Mouse (Mus musculus): ENCODE measurements around the gene Auh.

The Auh gene

DNA sequence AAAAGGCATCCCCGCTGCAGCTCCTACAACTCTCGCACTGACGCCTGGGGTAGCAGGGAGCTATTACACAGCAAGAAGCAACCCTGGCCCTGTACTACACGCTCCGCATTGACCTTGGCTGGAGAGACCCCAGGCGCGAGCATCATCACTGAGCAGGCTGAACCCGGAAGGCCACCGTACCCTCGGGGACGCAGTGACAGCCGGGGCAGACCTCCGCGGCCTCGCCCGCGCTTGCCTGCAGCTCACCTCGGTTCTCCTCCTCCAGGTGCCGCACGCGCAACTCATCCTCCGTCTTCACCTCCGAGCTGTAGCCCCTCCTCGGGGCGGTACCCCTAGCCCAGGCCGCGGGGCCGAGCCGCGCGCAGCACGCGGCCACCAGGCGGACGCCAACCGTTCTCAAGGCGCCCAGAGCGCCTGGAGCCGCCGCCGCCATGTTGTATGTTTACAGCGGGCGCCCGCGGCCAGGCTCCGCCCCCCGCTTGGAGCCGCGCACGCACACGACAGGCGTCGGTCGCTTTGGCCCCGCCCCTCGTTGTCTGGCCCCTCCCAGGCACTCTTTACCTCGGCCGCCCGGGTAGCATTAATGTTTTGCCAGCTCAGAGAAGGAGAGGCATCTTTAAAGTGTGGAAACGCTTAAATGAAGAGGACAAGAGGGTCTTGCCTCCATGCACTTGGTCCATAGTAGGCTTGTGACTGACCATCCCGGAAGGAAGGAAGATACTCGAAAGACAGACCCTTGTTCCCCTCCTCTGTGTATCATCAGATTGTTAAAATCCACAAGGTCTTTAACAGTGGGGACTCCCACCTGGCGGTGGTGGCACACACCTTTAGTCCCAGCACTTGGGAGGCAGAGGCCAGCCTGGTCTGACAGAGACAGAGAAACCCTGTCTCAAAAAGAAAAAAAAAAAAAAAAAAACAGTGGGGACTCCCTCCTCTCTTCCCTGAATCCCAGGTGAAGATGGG is at the start of gene Auh:
Gene Auh, minus strand, starts transcription at position 473 of the 963 bp plus-strand sequence.
- DNase-seq: peak; percentile 91

DNA sequence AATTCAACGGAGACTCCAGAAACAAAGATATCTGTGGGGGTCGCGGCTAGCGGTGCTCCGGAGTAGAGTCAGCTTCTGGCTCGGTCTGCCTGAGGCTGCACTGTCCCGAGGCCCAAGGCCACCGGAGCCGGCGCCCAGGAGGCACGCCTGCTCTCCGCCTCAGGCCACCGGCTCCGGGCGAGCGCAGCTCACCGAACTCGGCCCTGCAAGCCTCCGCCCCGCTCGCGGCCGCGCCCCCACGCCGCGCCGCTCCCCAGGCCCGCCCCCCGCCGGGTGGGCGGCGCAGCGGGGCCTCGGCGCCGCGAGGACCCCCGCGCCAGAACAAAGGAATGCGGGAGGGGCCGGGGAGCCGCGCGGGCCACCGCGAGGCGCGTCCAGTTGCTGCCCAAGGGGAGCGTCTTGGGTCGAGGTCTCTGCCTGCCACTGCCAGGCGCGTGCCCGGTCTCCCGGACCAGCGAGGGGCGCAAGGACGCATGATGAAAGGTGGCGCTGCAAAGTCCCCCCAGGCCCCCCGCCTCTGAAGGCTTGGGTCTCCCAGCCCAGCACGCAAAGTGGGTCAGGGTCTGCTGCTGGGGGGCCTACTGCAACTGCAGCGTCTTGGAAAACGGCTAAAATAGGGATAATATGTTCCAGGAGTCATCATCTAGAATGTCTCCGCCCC is 49.0 kb upstream of the Auh start:
- peak; percentile 62 to 75 for DNase-seq

DNA sequence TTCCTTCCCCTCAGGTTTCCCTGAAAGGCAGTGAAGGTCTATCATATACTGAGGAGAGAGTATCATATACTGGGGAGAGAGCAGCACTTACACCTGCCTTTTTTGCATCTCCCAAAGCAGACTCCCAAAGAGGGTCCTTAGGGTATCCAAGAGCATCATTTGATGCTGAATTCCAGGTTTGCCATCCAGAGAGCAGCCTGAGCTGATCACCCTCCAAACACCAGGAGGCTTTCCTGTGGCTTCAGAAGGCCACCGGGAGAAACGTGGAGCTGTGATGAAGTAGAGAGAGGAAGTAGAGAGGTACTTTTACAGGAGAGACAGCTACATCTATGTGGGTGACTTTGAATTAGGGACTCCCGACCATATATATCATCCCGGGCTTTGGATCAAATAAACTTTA is 48.3 kb upstream of the Auh start:
- DNase-seq: no peak

DNA sequence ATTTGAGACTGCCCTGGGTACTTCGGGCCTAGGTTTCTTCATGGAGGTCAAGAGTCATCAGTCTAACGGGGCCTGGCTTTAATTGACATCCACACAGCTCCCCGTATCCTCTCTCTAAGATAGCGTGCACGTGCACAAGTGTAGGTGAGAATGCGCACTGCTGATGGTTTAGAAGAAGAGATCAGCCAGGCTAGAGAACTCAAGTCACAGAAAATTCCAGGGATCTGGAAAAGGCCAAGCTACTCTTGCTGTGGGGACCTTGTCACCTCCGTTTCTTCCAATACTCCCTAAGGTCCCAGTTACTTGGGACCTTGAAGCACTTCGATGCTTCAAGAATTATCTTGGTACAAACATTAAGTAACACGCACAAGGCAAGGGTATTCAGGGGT is 47.7 kb upstream of the Auh start:
- no peak for DNase-seq

DNA sequence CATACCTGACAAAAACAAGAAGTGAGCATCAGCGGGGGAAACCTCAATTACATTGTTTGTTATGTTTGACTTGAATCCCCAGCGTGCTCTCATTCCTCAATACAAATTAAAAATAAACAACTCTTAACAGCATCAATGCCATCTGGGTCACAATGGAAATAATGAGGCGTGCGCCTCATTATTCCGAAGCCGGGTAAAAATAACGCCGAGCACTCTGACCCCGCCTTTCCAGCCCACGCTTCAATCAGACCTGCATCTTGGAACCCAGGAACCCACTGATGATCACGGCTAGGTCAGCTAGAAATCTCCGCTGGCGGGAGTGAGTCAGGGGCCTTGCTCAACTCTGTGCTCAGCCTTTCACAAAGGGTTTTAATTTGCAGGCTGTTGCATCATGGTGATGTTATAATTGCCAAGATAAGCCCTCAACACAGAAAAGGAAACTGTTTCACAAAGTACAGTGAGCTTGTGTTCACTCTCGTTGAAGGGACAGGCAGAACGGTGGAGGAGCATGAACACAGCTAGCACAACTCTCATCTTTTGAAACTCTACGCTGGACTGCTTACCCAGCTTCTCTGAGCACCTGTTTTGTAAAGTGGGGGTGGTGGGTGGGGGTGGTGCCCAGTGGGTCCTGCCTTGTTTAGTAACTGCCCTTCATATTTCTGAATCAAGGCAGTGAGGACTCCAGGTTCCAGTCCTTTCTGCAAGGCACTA is 47.2 kb upstream of the Auh start:
- peak; percentile 64 to 65 for DNase-seq

DNA sequence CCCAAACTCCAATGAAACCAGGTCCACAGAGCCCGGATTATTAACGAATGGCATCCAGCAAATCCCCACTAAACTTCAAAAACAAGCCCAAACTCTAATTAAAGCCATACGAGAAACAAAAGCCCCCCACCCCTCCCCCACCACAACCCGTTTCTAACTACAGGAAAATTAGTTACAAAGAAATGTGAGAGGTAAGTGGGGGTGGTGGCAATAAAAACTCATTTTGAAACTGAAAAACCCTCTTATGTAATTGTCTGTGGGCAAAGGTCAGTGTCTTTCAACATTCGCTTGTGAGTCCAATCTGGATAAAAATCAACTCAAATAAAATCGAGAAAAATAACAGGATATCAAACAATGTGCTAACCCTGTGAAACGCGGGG is 46.6 kb upstream of the Auh start:
- DNase-seq: no peak

DNA sequence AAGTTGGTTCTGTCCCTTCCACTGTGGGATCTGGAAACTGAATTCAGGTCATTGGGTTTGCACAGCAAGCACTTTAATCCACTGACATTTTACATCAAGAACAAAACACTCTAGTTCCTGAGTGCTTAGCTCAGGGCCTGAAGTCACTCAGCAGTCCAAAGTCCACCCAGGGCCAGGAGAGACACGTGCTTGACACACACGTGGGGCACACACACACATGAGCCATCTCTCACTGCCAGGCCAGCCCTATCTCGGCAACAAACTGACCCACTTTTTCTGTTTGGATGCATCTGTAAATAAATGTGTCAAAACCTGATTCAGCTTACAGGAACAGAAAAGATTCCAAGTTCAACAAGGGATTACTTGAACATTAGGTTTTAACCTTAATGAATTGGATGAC is 45.2 kb upstream of the Auh start:
- DNase-seq: peak in 1 of 2 experiments; percentile 47

DNA sequence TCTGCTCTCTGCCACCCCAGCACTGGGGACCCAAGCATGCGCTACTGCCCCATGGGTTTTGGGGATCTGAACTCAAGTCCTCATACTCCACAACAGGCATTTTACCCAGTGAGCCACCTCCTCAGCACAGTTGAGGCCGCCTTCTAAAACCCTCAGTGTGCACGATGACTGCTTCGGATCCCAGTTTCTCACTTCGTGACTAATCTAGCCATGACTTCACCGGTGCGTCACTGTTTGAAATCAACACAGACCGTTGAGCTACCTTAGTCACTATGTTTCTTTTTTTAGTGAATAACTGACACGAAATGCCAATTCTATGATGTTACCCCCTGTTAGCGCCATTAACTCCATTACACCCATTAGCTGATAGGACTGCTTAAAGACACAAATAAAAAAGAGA is 43.9 kb upstream of the Auh start:
- DNase-seq: no peak

DNA sequence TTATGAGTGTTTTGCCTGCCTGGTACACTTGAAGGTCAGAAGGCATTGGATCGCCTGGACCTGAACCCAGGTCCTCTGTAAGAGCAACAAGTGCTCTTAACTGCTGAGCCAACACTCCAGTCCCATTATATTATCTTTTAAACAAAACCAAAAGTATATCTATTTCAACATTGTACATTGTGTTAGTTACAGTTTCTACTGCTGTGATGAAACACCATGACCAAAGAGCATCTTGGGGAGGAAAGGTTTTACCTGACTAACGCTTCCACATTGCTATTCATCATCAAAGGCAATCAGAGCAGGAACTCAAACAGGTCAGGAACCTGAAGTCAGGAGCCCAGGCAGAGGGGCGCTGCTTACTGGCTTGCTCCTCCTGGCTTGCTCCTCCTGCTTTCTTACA is 43.1 kb upstream of the Auh start:
- DNase-seq: no peak

DNA sequence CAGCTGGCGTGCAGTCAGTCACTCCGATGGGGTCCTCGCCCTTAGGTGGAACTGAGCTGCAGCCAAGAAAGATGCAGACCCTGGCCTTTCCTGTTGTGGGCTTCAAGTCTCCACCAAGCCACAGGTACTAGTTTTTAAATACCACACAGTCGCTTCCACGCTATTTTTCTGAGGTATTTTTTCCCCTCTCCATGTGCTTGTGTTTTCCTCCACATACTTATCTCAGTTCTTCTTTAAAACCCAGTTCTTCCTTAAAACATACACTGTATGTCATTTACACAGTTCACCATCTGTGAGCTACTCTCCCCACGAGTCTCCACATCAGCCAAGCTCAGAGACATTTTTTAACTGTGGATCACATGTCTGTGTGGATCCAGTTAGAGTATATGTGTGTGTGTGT is 41.4 kb upstream of the Auh start:
- DNase-seq: no peak

DNA sequence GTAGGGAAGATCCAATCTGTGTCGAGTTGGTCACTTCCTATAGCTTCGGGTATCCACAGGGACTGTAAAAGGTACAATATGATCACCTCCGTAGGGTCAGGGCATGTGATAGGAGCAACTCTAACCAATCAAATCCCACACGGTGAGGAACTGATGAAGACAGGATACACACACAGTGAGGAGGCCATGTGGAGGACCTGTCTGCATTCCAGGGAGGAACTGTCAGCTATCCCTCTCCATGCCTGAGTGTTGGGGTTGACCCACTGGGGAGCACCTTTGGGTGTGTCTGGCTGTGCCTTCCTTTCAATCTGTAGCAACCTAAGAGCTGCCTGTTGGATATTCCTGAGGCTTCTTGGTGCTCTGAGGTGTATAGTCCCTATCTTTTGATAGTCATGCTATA is 33.4 kb upstream of the Auh start:
- no peak for DNase-seq

DNA sequence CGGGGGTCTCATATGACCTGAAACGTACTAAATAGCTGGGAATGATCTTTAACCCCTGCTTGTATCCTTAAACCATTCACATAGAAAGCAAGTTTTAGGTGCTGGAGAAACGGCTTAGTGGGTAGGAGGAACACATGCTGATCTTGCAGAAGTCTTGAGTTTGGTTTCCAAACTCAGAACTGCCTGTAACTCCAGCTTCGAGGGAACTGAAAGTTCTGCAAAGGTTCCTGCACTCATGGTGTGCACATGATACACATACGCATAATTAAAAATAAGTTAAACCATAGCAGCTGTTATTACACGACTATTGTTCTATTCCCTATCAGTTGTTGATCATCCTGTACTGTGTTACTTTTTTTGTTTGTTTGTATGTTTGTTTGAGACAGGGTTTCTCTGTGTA is 32.9 kb upstream of the Auh start:
- no peak for DNase-seq

DNA sequence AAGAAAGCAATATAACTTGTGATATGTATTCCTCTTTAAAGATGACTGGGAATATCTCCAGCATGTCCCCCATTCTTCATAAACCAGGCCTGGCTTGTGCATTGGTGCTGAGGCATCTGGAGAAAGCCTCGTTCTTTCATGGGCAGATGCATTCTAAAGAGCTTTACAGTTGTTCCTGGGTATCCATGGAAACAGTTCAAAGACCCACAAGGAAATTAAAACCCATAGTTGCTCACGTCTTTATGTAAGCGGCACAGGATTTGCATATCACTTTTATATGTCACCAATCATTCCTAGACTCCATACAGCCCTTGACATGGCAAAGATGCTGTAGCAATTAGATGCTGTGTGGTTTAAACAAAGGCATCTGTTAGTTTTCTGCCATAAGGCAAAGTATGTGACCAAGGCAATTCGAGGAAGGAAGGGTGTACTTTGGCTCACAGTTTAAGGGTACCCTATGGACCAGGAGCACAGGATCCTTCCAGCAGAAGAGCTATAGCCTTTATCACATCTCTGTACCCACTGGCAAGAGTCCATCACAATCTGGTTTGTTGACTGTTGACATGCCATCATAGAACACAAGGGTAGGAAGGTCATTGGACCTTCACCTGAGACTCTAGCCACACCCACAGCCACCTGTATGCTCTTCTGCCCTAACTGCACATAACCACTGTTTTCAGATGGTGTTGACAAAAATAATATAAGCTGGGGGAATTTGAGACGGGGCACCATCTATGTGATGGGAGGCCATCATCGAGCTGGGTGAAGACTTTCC is 24.5 kb upstream of the Auh start:
- DNase-seq: no peak

DNA sequence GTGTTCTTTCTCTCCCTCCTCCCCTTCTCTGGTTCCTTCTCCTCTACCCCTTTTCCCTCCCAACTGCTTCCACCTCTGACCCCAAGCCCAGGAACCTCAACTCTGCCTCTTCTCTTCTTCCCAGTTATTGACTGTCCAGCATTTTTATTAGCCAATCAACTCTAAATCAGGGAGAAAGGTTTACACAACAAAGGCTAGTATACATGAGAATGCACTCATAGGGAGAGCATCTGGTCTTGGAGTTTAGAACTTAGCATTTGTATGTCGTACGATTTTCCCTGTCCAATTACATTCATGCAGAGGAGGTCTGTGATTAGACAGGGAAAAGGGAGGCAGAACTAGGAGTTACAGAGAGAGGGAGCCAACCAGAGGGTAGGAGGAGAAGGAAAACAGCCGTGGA is 19.7 kb upstream of the Auh start:
- DNase-seq: no peak

DNA sequence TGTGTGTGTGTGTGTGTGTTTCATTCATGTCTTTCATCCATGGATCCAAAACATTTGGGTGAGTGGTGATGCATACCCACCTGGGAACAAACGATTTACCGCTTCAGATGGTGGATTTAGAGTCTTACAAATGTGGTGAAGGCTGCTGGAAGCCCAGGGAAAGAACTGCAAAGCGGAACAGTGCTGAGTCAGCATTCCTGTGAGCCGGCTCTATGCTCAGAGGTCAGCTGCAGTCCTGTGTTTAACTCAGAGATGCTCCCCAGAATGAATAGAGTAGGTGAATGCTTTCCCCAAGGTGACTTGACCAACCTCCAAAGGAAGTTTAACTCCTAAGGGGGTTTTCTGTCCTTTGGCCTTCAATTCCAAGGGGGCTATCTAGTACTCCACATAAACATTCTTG is 18.1 kb upstream of the Auh start:
- no peak for DNase-seq

DNA sequence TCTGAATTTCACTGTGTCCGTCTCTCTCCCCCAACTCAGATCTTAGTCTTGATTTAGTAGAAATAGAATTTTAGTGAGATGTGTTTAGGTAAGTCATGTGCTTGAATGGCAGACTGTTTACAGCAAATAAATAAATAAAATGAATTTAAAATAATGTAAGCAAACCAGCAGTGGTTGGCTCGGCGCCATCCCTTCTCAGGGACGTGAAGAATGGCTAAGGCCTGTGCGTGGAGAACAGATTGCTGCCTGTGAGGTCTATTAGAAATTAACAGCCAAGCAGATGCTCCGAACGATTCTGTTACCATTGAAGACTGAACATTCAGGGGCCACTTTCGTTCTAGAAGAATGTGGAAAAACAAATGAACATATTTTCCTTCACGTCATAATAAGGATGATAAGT is 16.3 kb upstream of the Auh start:
- DNase-seq: no peak

DNA sequence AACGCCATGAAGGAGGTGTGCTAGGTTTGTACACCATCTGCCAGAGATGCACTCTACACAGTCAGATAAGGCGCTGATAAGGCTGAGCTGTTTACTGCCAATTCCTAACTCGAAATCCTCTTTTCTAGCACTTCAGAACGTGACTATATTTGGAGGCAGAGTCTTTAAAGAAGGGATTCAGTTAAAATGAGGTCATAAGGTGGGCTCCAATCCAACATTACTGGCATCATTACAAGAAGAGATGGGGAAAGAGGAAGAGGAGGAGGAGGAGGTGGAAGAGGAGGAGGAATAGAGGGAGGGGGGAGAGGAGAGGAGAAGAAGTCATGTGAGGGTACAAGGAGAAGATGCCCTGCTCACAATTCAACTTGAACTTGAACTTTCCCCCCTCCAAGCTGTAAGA is 14.6 kb upstream of the Auh start:
- DNase-seq: no peak

DNA sequence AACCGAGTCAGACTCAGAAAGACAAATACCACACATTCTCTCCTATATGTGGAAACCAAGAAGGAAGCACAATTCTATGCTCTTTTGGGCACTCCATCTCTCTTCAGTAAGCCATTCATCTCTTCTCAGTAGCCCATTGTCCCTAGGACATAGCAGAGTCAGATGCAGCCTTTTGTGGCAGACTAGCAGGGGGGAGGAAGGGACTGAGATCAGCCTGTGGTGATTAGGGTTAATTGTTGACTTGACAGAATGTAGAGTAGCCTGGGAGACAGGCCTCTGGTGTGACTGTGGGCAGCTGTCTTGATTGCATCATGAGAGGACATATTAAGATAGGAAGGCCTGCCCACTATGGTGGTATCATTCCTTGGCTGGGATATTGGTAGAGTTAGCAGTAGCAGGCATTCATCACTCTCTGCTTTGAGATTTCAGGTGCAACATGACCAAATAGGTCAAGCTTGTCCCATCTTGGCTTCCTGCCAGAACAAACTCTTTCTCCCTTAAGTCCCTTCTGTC is 13.5 kb upstream of the Auh start:
- no peak for DNase-seq

DNA sequence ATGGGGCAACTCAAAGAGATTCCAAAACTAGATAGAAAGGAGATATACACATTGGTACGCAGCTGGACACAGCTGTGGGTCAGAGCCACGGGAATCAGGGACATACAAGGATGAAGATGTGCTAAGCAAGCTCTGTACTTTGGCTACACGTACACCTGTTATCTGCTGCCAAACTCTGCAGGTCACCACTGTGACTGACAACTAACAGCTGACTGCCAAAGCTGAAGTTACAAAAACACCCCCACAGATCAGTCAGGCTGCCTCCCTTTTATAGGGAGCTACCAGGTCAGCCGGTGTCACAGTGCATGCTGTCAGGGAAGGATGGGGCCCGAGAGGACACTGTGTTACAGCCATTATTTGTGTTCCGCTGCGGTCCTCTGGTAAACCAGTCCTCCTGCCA is 11.5 kb upstream of the Auh start:
- no peak for DNase-seq

DNA sequence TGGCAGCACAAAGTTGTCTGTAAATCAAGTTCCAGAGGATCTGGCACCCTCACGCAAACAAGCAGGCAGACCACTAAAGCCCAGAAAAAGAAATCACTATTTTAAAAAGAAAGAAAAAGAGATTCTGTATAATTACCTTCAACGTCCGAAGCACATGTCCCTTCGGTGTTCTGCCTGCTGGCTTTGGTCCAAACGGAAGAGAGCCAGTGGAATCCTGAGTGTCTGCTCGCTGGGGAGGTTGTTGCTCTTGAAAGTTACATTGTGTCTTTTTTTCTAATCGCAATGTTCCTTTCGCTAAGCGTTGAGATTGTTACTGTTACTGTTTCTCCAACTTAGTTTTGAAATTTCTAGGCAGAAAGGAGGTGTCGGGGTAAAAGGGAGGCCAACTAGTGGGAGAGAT is 1.1 kb upstream of the Auh start:
- no peak for DNase-seq

DNA sequence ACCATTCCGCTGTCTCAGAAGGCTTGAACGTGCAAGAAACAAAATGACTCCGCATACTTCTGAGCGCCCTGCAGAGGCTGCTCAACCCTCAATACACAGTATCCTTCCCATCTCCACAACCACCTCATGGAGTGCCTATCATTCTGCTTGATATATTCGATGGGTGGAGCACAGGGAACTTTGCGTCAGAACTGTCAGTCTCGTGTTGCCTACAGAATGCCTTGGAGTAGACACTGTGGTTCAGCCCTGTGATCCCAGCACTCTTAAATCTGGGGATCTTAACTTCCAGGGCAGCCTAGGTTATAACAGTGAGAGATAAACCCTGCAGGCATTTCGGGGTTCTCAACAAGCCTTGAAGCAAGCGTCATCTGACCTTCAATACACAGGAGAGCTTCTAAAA is 1.1 kb downstream of the Auh start:
- no peak for DNase-seq

DNA sequence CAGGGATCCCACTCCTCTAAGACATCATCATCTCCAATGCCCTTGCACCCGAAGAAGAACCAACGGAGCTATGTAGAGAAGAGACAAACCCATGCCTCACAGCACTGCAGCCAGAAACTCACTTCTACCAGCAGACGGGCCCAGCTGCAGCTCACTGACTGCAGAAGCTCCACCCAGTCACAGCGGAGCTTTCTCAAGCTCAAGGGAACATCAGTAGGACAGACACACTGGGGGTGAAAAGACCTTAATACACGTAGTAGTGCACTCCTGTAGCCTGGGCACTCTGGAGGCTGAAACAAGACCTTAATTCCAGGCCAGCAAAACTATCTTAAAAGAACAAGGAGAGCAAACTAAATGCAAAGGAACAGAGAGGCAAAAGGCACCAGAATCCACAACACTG is 5.0 kb downstream of the Auh start:
- no peak for DNase-seq

DNA sequence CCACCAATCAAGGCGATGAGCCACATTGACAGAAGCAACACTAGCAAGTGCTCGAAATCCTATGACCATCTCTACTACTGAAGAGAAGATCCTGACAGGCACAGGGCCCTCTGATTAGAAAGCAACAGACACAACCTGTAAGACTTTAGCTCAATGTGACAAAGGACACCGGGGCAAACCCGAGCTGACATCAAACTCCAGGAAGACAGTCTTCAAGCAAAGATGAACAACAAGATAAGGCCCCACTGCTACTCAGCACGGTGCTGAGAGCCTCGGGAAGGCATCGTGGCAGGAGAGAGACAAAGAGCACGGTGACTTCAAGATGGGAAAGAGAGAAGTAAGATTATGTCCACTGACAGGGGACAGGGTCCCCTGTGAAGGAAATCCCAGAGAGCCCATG is 7.5 kb downstream of the Auh start:
- DNase-seq: no peak

Measured in lung, postnatal 4 days (tissue).